Mouse (Mus musculus) ES-Bruce4 (cell line): ENCODE measurements around the gene Igfbpl1. TPM values are rescaled to one million over a fixed set of nuclear protein-coding genes. Genes with fewer than 3 reads are reported as not detected.

ENCODE experiments used
- H3K27ac ChIP-seq: 2 replicates; pipeline ENCODE4 v1.5.1; 2012; ENCODE audit warnings: low read length, inconsistent platforms; ENCODE audit not compliant: insufficient read depth
- H3K27me3 ChIP-seq: 2 replicates; pipeline ENCODE4 v1.6.1; 2012; ENCODE audit warnings: mild to moderate bottlenecking, low read length, inconsistent platforms; ENCODE audit not compliant: control insufficient read depth, poor library complexity, insufficient read depth, severe bottlenecking
- H3K36me3 ChIP-seq: 2 replicates; pipeline ENCODE4 v1.6.1; 2012; ENCODE audit warnings: inconsistent platforms, mild to moderate bottlenecking, low read length, moderate library complexity; ENCODE audit not compliant: control insufficient read depth, poor library complexity, insufficient read depth, severe bottlenecking
- H3K4me1 ChIP-seq: one replicate; pipeline ENCODE4 v1.8.1; 2011; ENCODE audit warnings: low read length; ENCODE audit not compliant: control insufficient read depth, insufficient read depth
- H3K4me3 ChIP-seq: 2 replicates; pipeline ENCODE4 v1.5.1; 2011; ENCODE audit warnings: low read depth, mild to moderate bottlenecking, low read length
- H3K9ac ChIP-seq: 2 replicates; pipeline ENCODE4 v1.6.1; 2012; ENCODE audit warnings: low read depth, mild to moderate bottlenecking, inconsistent platforms; ENCODE audit not compliant: poor library complexity, severe bottlenecking
- H3K9me3 ChIP-seq: replicated peaks from 2 replicates; pipeline ENCODE4 v1.6.1; 2012; ENCODE audit warnings: mild to moderate bottlenecking, low read length, inconsistent platforms; ENCODE audit not compliant: control insufficient read depth, poor library complexity, insufficient read depth, severe bottlenecking
- CTCF ChIP-seq: IDR thresholded peaks from one replicate; pipeline ENCODE4 v1.8.1; 2011; ENCODE audit warnings: low read depth, low read length
- EP300 ChIP-seq: IDR thresholded peaks from 2 replicates; pipeline ENCODE4 v1.6.1; 2011; ENCODE audit warnings: low read depth, low read length; ENCODE audit not compliant: insufficient read depth
- POLR2A ChIP-seq: IDR thresholded peaks from one replicate; pipeline ENCODE4 v1.8.1; 2011; ENCODE audit warnings: low read length; ENCODE audit not compliant: insufficient read depth
- polyA plus RNA-seq: library from polyadenylated mRNA; stranded (reverse); fragments of >200 nt; gene quantifications from 2 replicates; pipeline ENCODE4 v1.2.4, GENCODE M21; 2011; ENCODE audit warnings: low read depth; ENCODE audit not compliant: missing spikeins, insufficient read depth, insufficient read length

Igfbpl1 gene
- polyA plus RNA-seq, 1 experiment = 4.1 TPM

DNA sequence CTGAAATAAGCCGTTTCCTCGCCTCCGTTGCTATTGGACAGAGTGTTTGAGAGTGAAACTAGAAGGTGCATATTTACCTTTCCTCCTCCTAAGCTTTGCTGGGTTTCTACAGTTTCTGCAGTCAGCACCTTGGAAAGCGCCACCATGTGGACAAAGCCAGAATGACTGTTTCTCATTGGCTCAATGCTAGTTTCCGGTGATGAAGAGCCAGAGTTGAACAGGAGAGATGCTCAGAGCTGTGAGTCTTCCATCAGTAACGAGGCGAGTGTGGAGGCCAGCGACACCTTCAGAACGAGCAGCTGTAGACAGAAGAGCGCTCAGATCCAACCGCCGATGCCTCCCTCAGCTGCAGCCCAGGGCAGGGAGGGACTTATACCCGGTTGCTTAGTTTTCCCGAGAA lies 17.6 kb upstream of the Igfbpl1 start:
- H3K36me3 ChIP-seq = no peaks in the 10 kb centered on the region
- peak overlapping the region; percentile 38 for H3K4me3 ChIP-seq
- no peaks in the 10 kb centered on the region for H3K9me3 ChIP-seq
- H3K27ac ChIP-seq = no peak overlapping the region
- TF ChIP-seq CTCF (peak; percentile 13), POLR2A (no peak), EP300 (no peak)
- H3K9ac ChIP-seq = no peak overlapping the region
- no peaks in the 10 kb centered on the region for H3K4me1 ChIP-seq
- H3K27me3 ChIP-seq = no peaks in the 10 kb centered on the region

- TF ChIP-seq CTCF = no peak
- TF ChIP-seq EP300 = 0 out of 2 replicates have a peak, but pooled peaks have one; percentile 48
- no peak for TF ChIP-seq POLR2A
- H3K9me3 ChIP-seq = peaks cover 6% of the 10 kb centered on the region
- H3K4me3 ChIP-seq = no peak overlapping the region
- no peaks in the 10 kb centered on the region for H3K36me3 ChIP-seq
- no peak overlapping the region for H3K9ac ChIP-seq
- H3K4me1 ChIP-seq = no peaks in the 10 kb centered on the region
- no peaks in the 10 kb centered on the region for H3K27me3 ChIP-seq
- no peak overlapping the region for H3K27ac ChIP-seq
Measured at GRCm38 (mm10) chr4:45833461-45833860, 6.7 kb upstream of the Igfbpl1 start.

GRCm38 (mm10) chr4:45831996-45832395 lies 5.3 kb upstream of the Igfbpl1 start:
- TF ChIP-seq CTCF (no peak), POLR2A (no peak), EP300 (no peak)
- no peak overlapping the region for H3K9ac ChIP-seq
- no peaks in the 10 kb centered on the region for H3K36me3 ChIP-seq
- H3K4me3 ChIP-seq = no peak overlapping the region
- H3K4me1 ChIP-seq = no peaks in the 10 kb centered on the region
- no peak overlapping the region for H3K27ac ChIP-seq
- H3K9me3 ChIP-seq = peaks cover 6% of the 10 kb centered on the region
- H3K27me3 ChIP-seq = no peaks in the 10 kb centered on the region; the same call in 1 of the 2 replicates

DNA sequence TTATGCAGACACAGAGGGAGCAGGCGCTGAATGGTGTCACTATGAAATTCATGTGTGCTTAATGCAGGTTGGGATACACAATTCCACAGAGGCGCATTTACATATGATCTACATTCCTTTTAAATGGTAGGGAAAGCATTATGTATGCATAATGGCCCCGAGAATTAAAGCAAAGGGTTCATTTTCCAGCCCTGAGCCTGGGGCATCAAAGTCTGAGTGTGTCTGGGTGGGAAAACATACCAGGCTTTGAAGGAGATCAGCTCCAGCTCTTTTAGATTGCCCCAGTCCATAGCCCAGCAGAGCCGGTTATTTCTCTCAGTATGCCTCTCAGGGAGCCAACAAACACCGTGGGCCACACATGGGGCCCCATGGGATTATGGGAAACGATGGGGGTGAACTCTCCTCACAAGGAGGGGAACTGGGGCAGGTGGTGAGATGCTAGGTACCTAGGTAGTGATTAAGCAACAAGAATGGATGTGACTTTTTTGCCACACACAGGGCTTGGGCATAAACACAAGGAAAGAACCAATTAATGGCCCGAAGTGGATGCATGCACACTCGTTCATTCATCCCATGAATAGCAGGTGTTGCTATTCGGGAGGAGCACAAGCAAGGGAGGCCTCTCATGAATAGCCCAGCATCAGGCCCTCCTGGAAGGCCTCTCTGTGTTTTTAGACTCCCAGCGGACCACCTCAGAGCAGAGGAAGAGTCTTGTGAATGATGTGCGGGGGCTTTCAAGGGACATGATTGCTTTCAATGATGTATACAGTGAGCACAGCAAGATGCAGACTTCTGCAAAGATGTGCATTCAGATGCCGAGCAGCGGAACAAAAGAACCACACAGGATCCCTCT lies 3.4 kb upstream of the Igfbpl1 start:
- H3K27me3 ChIP-seq = peaks cover 5% of the 10 kb centered on the region; the same call in 1 of the 2 replicates
- no peaks in the 10 kb centered on the region for H3K9me3 ChIP-seq
- no peak overlapping the region for H3K9ac ChIP-seq
- H3K4me3 ChIP-seq = no peak overlapping the region
- H3K27ac ChIP-seq = no peak overlapping the region
- TF ChIP-seq CTCF (no peak), POLR2A (no peak), EP300 (no peak)
- H3K36me3 ChIP-seq = no peaks in the 10 kb centered on the region
- H3K4me1 ChIP-seq = no peaks in the 10 kb centered on the region

DNA sequence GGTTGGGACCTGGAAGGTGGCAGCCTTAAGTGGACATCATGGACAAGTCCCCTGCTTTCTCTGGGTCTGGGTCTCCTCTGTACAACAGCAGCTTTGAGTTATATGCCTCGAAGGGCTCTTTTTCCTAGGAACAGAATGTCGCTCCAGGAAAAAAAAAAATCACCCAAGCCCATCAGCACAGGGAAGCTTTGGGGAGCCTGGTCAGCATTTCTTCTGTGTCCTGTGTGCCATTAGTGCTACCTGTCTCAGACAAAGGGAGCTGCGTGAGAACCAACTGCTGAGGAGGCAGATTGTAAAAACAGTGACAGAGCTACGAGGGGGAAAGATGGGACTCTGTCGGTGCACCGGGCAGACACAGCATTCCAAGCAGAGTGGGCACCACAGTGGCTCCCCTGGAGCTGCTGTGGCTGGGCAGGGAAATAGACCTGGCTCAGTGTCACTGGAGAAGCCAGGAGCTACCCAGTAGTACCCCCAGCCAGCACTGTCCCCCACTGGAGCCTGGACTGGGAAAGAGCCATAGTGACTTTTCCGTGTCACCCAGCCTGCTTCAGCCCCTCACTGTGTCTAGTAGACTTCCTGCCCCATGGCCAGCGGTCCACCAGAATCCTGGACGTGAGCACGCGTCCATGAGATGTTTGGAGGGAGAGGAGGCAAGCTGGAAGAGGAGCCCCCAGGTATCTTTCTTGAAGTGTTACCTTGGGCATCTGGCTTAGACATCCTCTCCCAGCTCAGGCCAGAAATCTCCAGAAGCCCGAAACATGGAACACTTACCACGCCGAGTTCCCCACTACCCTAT lies 1.8 kb downstream of the Igfbpl1 start:
- Histone ChIP-seq H3K36me3 (no peaks in the 10 kb centered on the region), H3K9ac (no peak overlapping the region), H3K4me3 (no peak overlapping the region), H3K9me3 (no peaks in the 10 kb centered on the region), H3K4me1 (no peaks in the 10 kb centered on the region), H3K27ac (no peak overlapping the region), H3K27me3 (peaks cover 5% of the 10 kb centered on the region; the same call in 1 of the 2 replicates)
- no peak for TF ChIP-seq EP300
- TF ChIP-seq CTCF = no peak
- TF ChIP-seq POLR2A = no peak
